Mouse (Mus musculus): ENCODE data around the gene Ncbp1.
A peak's percentile ranks its signal among the peaks of the same experiment; 100 is the strongest.
"Not testable (repeated sequence)": the region's sequence is repeated elsewhere in the genome, so short reads cannot be mapped to it uniquely, and the experiment has no call there.

Ncbp1 gene

GRCm38 (mm10) chr4:46129311-46130004 is 9.0 kb upstream of the Ncbp1 start:
- DNase-seq (ENCODE audit: low read depth) = no peak

GRCm38 (mm10) chr4:46130221-46130620 is 8.2 kb upstream of the Ncbp1 start:
- DNase-seq (ENCODE audit: low read depth) = peak; percentile 53

- DNase-seq (ENCODE audit: low read depth) = no peak
These were observed 6.6 kb upstream of the Ncbp1 start for GRCm38 (mm10) chr4:46131791-46132190.

GRCm38 (mm10) chr4:46137629-46138286 is 655 bp upstream of the Ncbp1 start:
- peak; percentile 26 for DNase-seq (ENCODE audit: low read depth)

GRCm38 (mm10) chr4:46144323-46144722 is 5.9 kb downstream of the Ncbp1 start:
- DNase-seq (ENCODE audit: low read depth) = peak; percentile 31

- DNase-seq (ENCODE audit: low read depth) = no peak
These were observed 8.5 kb downstream of the Ncbp1 start for GRCm38 (mm10) chr4:46146881-46147280.

- no peak for DNase-seq (ENCODE audit: low read depth)
These were observed 13.6 kb downstream of the Ncbp1 start for GRCm38 (mm10) chr4:46151903-46152544.

- no peak for DNase-seq (ENCODE audit: low read depth)
These were observed 25.6 kb downstream of the Ncbp1 start for GRCm38 (mm10) chr4:46164027-46164426.

GRCm38 (mm10) chr4:46165831-46166230 is 27.4 kb downstream of the Ncbp1 start:
- no peak for DNase-seq (ENCODE audit: low read depth)

- no peak for DNase-seq (ENCODE audit: low read depth)
These were observed 33.3 kb downstream of the Ncbp1 start for GRCm38 (mm10) chr4:46171761-46172160.

GRCm38 (mm10) chr4:46176313-46176712 is 37.9 kb downstream of the Ncbp1 start:
- no peak for DNase-seq (ENCODE audit: low read depth)

- DNase-seq (ENCODE audit: low read depth) = no peak
These were observed 38.6 kb downstream of the Ncbp1 start for GRCm38 (mm10) chr4:46177018-46177417.

- no peak for DNase-seq (ENCODE audit: low read depth)
These were observed 39.1 kb downstream of the Ncbp1 start for GRCm38 (mm10) chr4:46177496-46177895.

GRCm38 (mm10) chr4:46181168-46181567 is 42.8 kb downstream of the Ncbp1 start:
- DNase-seq (ENCODE audit: low read depth) = no peak

- DNase-seq (ENCODE audit: low read depth) = no peak
These were observed 43.8 kb downstream of the Ncbp1 start for GRCm38 (mm10) chr4:46182181-46182580.

- DNase-seq (ENCODE audit: low read depth) = no peak
These were observed 47.0 kb downstream of the Ncbp1 start for GRCm38 (mm10) chr4:46185423-46185822.

GRCm38 (mm10) chr4:46185890-46186289 is 47.5 kb downstream of the Ncbp1 start:
- DNase-seq (ENCODE audit: low read depth) = no peak

- no peak for DNase-seq (ENCODE audit: low read depth)
These were observed 48.1 kb downstream of the Ncbp1 start for GRCm38 (mm10) chr4:46186466-46186865.

- not testable (repeated sequence) for DNase-seq (ENCODE audit: low read depth)
These were observed 53.6 kb downstream of the Ncbp1 start for GRCm38 (mm10) chr4:46192011-46192410.

- peak; percentile 97 for DNase-seq (ENCODE audit: low read depth)
These were observed 57.5 kb downstream of the Ncbp1 start, which contains the start of gene Xpa for GRCm38 (mm10) chr4:46195781-46196487. Gene Xpa, minus strand, starts transcription at chr4:46196311.

- DNase-seq (ENCODE audit: low read depth) = no peak
These were observed 58.1 kb downstream of the Ncbp1 start for GRCm38 (mm10) chr4:46196513-46196912.

- no peak for DNase-seq (ENCODE audit: low read depth)
These were observed 59.7 kb downstream of the Ncbp1 start for GRCm38 (mm10) chr4:46198064-46198463.

Measured in c-Kit-positive CD71-negative TER-119-negative erythroid progenitor cells, embryonic 14.5 days (primary cell).